Mouse (Mus musculus) brain, embryonic 14.5 days (tissue): ENCODE data around the gene Cpne5.

Experiments
- CTCF ChIP-seq: fragments of 200-500 bp; IDR thresholded peaks from 2 replicates; pipeline ENCODE4 v1.5.1; 2012; ENCODE audit warnings: inconsistent platforms, mild to moderate bottlenecking, moderate library complexity, borderline replicate concordance; ENCODE audit not compliant: insufficient read depth, insufficient read length; ENCODE audit errors: extremely low read depth
- POLR2A ChIP-seq: fragments of 200-500 bp; IDR thresholded peaks from 2 replicates; pipeline ENCODE4 v1.6.1; 2012; ENCODE audit warnings: mild to moderate bottlenecking, inconsistent platforms, borderline replicate concordance; ENCODE audit not compliant: poor library complexity, insufficient read depth, insufficient read length, severe bottlenecking; ENCODE audit errors: extremely low read depth

DNA sequence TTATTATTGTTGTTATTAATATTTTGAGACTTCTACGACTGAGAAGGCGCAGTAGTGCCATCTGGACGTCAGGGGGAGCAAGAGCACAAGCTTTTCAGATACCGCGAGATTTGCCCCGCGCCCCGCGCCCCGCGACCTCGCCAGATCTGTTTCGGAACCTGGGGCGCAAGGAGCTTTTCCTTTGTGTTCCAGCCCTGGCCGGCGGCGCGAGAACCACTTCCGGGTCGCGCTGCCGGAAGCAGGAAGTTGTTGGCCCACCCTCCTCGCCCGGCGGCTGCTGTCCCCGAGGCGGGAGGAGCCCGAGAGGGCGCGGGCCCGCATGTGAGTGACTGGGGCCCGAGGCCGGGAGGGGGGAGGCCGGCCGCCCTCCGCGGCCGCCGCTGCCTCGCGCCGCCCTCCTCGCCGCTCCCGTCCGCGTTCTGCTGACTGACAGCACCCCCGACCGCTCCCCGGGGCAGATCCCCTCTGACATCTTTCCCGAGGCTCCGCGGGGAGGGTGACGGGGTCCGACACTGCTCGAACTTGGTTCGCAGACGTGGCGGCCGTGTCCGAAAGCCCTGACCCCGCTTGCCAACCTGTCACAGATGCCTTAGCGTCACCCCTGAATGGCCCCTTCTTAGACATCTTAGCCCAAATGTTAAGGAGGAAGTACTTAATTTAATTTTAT lies 30.8 kb upstream of the Cpne5 start, which contains the start of gene BC004004:
- peak; percentile 94 for TF ChIP-seq POLR2A
- TF ChIP-seq CTCF = peak; percentile 66
